Mouse (Mus musculus): ENCODE measurements around the gene Mrm1.

GRCm38 (mm10) chr11:84790383-84790782 is 28.9 kb downstream of the Mrm1 start:
- no peak for TF ChIP-seq POLR2A (IDR thresholded peaks at IDR 0.05; ENCODE audit: insufficient read depth, low read depth, low read length)
- no peak for TF ChIP-seq EP300 (IDR thresholded peaks at IDR 0.05; ENCODE audit: insufficient read depth, low read depth, low read length)
- no peak for TF ChIP-seq CTCF (IDR thresholded peaks at IDR 0.05)

All from heart, adult 2 months (tissue).